Mouse (Mus musculus) limb, embryonic 13.5 days (tissue): ENCODE data around the gene Rbms3. TPM values are rescaled to one million over a fixed set of nuclear protein-coding genes. Genes with fewer than 3 reads are reported as not detected.

Experiments used
- ATAC-seq: fragments of 200-750 bp; cut with Nextera tagmentation; 2 replicates; pipeline ENCODE4 v1.8.0; 2017; ENCODE audit warnings: low read depth, moderate number of reproducible peaks, moderate TSS enrichment; ENCODE audit not compliant: low FRiP score
- H3K27ac ChIP-seq: fragments of 300-500 bp; sonication (generic); 2 replicates; pipeline ENCODE4 v1.5.1; 2015; ENCODE audit warnings: inconsistent platforms, mild to moderate bottlenecking, moderate library complexity
- H3K27me3 ChIP-seq: fragments of 300-500 bp; sonication (generic); 2 replicates; pipeline ENCODE4 v1.6.1; 2015; ENCODE audit warnings: mild to moderate bottlenecking, inconsistent platforms
- H3K36me3 ChIP-seq: fragments of 300-500 bp; sonication (generic); 2 replicates; pipeline ENCODE4 v1.6.1; 2015; ENCODE audit warnings: inconsistent platforms, mild to moderate bottlenecking, moderate library complexity
- H3K4me1 ChIP-seq: fragments of 300-500 bp; sonication (generic); 2 replicates; pipeline ENCODE4 v1.6.1; 2015; ENCODE audit warnings: inconsistent platforms
- H3K4me2 ChIP-seq: fragments of 300-500 bp; sonication (generic); replicated peaks from 2 replicates; pipeline ENCODE4 v1.6.1; 2015; ENCODE audit warnings: inconsistent platforms, mild to moderate bottlenecking, moderate library complexity
- H3K4me3 ChIP-seq: fragments of 300-500 bp; sonication (generic); 2 replicates; pipeline ENCODE4 v1.5.1; 2015; ENCODE audit warnings: moderate library complexity, mild to moderate bottlenecking, inconsistent platforms
- H3K9ac ChIP-seq: fragments of 300-500 bp; sonication (generic); 2 replicates; pipeline ENCODE4 v1.6.1; 2015; ENCODE audit warnings: mild to moderate bottlenecking, inconsistent platforms
- H3K9me3 ChIP-seq: fragments of 300-500 bp; sonication (generic); 2 replicates; pipeline ENCODE4 v1.6.1; 2016; ENCODE audit warnings: inconsistent platforms
- WGBS: fragments of 180-500 bp; shearing (Covaris S2); methylation state at CpG from one replicate; pipeline ENCODE4 v1.1.7; 2015; 5-methylcytosine and 5-hydroxymethylcytosine counted together
- polyA plus RNA-seq: library from polyadenylated mRNA; unstranded; fragments of >200 nt; fragmentation: Nextera tagmentation; extraction: Ambion mirVana; gene quantifications from 2 replicates; pipeline ENCODE4 v1.2.1, GENCODE M21; 2015

Gene Rbms3
- polyA plus RNA-seq, 1 experiment from 2014 or later: 101 TPM

GRCm38 (mm10) chr9:116596046-116596445, 1033.7 kb downstream of the Rbms3 start:
- H3K4me3 ChIP-seq: no peak overlapping the region
- 0 out of 2 replicates have a peak, but pooled peaks cover 9% of the 10 kb centered on the region for H3K9me3 ChIP-seq
- 97% methylated on average over 10 of the region's 10 CpGs for WGBS
- H3K27ac ChIP-seq: no peak overlapping the region
- H3K27me3 ChIP-seq: no peaks in the 10 kb centered on the region
- H3K9ac ChIP-seq: no peak overlapping the region
- no peak for ATAC-seq
- H3K36me3 ChIP-seq: peaks cover 9% of the 10 kb centered on the region
- no peak overlapping the region for H3K4me2 ChIP-seq
- peaks cover 14% of the 10 kb centered on the region for H3K4me1 ChIP-seq

GRCm38 (mm10) chr9:116592486-116592885, 1037.2 kb downstream of the Rbms3 start:
- peaks cover 19% of the 10 kb centered on the region for H3K4me1 ChIP-seq
- no peak for ATAC-seq
- H3K9me3 ChIP-seq: peaks cover 13% of the 10 kb centered on the region; the same call in 1 of the 2 replicates
- 48% methylated on average over 4 of the region's 4 CpGs for WGBS
- H3K36me3 ChIP-seq: peaks cover 9% of the 10 kb centered on the region
- H3K4me2 ChIP-seq: no peak overlapping the region
- peak overlapping the region; percentile 23 for H3K27ac ChIP-seq
- H3K9ac ChIP-seq: no peak overlapping the region
- H3K4me3 ChIP-seq: no peak overlapping the region
- H3K27me3 ChIP-seq: no peaks in the 10 kb centered on the region

GRCm38 (mm10) chr9:116591071-116591470, 1038.6 kb downstream of the Rbms3 start:
- Histone ChIP-seq H3K4me2 (no peak overlapping the region), H3K9ac (no peak overlapping the region), H3K9me3 (peaks cover 13% of the 10 kb centered on the region; the same call in 1 of the 2 replicates), H3K4me1 (peaks cover 19% of the 10 kb centered on the region), H3K36me3 (peaks cover 6% of the 10 kb centered on the region), H3K27me3 (no peaks in the 10 kb centered on the region), H3K4me3 (no peak overlapping the region), H3K27ac (0 out of 2 replicates have a peak overlapping the region, but pooled peaks have one; percentile 10)
- ATAC-seq: no peak
- WGBS: 80% methylated on average over 9 of the region's 9 CpGs

- WGBS: 80% methylated on average over 2 of the region's 2 CpGs
- no peak overlapping the region for H3K9ac ChIP-seq
Observed at GRCm38 (mm10) chr9:116569680-116570079, 1060.0 kb downstream of the Rbms3 start.

GRCm38 (mm10) chr9:116566711-116567110, 1063.0 kb downstream of the Rbms3 start:
- no peaks in the 10 kb centered on the region for H3K9me3 ChIP-seq
- WGBS: 92% methylated on average over 7 of the region's 7 CpGs
- no peak overlapping the region for H3K4me2 ChIP-seq
- no peak overlapping the region for H3K9ac ChIP-seq
- H3K27me3 ChIP-seq: no peaks in the 10 kb centered on the region
- no peak overlapping the region for H3K4me3 ChIP-seq
- no peak for ATAC-seq
- no peaks in the 10 kb centered on the region for H3K36me3 ChIP-seq
- H3K4me1 ChIP-seq: peaks cover 5% of the 10 kb centered on the region; the same call in 1 of the 2 replicates
- no peak overlapping the region for H3K27ac ChIP-seq

More at GRCm38 (mm10) chr9:116569680-116570079, 1060.0 kb downstream of the Rbms3 start:
- Histone ChIP-seq H3K27me3 (no peaks in the 10 kb centered on the region), H3K36me3 (no peaks in the 10 kb centered on the region), H3K9me3 (no peaks in the 10 kb centered on the region), H3K27ac (no peak overlapping the region), H3K4me3 (no peak overlapping the region), H3K4me1 (peaks cover 5% of the 10 kb centered on the region; the same call in 1 of the 2 replicates), H3K4me2 (no peak overlapping the region)
- ATAC-seq: no peak

- Histone ChIP-seq H3K4me3 (no peak overlapping the region), H3K9me3 (no peaks in the 10 kb centered on the region), H3K4me2 (no peak overlapping the region), H3K36me3 (no peaks in the 10 kb centered on the region), H3K27ac (no peak overlapping the region), H3K4me1 (peaks cover 15% of the 10 kb centered on the region), H3K27me3 (no peaks in the 10 kb centered on the region), H3K9ac (no peak overlapping the region)
- ATAC-seq: no peak
- 86% methylated on average over 5 of the region's 5 CpGs for WGBS
Observed at GRCm38 (mm10) chr9:116557781-116558180, 1071.9 kb downstream of the Rbms3 start.

GRCm38 (mm10) chr9:116556641-116557040, 1073.1 kb downstream of the Rbms3 start:
- 13% methylated on average over 8 of the region's 8 CpGs for WGBS
- Histone ChIP-seq H3K9ac (no peak overlapping the region), H3K4me1 (peaks cover 18% of the 10 kb centered on the region), H3K36me3 (no peaks in the 10 kb centered on the region), H3K4me2 (peak overlapping the region; percentile 19; the same call in 1 of the 2 replicates), H3K27ac (no peak overlapping the region), H3K9me3 (no peaks in the 10 kb centered on the region), H3K27me3 (no peaks in the 10 kb centered on the region), H3K4me3 (no peak overlapping the region)
- ATAC-seq: no peak

GRCm38 (mm10) chr9:116553181-116553580, 1076.5 kb downstream of the Rbms3 start:
- Histone ChIP-seq H3K27ac (no peak overlapping the region), H3K27me3 (no peaks in the 10 kb centered on the region)
- no peak for ATAC-seq

GRCm38 (mm10) chr9:116546156-116546555, 1083.6 kb downstream of the Rbms3 start:
- no peak overlapping the region for H3K4me2 ChIP-seq
- H3K4me3 ChIP-seq: no peak overlapping the region
- H3K9me3 ChIP-seq: 0 out of 2 replicates have a peak, but pooled peaks cover 5% of the 10 kb centered on the region
- no peaks in the 10 kb centered on the region for H3K36me3 ChIP-seq
- no peaks in the 10 kb centered on the region for H3K27me3 ChIP-seq
- 74% methylated on average over 4 of the region's 4 CpGs for WGBS
- no peak for ATAC-seq
- no peaks in the 10 kb centered on the region for H3K4me1 ChIP-seq
- no peak overlapping the region for H3K9ac ChIP-seq
- no peak overlapping the region for H3K27ac ChIP-seq

More at GRCm38 (mm10) chr9:116553181-116553580, 1076.5 kb downstream of the Rbms3 start:
- Histone ChIP-seq H3K9ac (no peak overlapping the region), H3K4me1 (peaks cover 18% of the 10 kb centered on the region), H3K36me3 (no peaks in the 10 kb centered on the region), H3K4me3 (no peak overlapping the region), H3K9me3 (no peaks in the 10 kb centered on the region), H3K4me2 (no peak overlapping the region)
- 70% methylated on average over 3 of the region's 3 CpGs for WGBS

GRCm38 (mm10) chr9:116542793-116543192, 1086.9 kb downstream of the Rbms3 start:
- H3K27ac ChIP-seq: no peak overlapping the region
- H3K36me3 ChIP-seq: no peaks in the 10 kb centered on the region
- 82% methylated on average over 4 of the region's 4 CpGs for WGBS

GRCm38 (mm10) chr9:116541976-116542375, 1087.7 kb downstream of the Rbms3 start:
- H3K4me3 ChIP-seq: no peak overlapping the region
- H3K27me3 ChIP-seq: no peaks in the 10 kb centered on the region
- no peak overlapping the region for H3K9ac ChIP-seq
- 73% methylated on average over 7 of the region's 7 CpGs for WGBS
- ATAC-seq: no peak
- no peaks in the 10 kb centered on the region for H3K4me1 ChIP-seq
- H3K9me3 ChIP-seq: 0 out of 2 replicates have a peak, but pooled peaks cover 12% of the 10 kb centered on the region
- H3K4me2 ChIP-seq: no peak overlapping the region
- no peaks in the 10 kb centered on the region for H3K36me3 ChIP-seq
- no peak overlapping the region for H3K27ac ChIP-seq

More at GRCm38 (mm10) chr9:116542793-116543192, 1086.9 kb downstream of the Rbms3 start:
- H3K9ac ChIP-seq: no peak overlapping the region
- H3K9me3 ChIP-seq: 0 out of 2 replicates have a peak, but pooled peaks cover 12% of the 10 kb centered on the region
- no peak for ATAC-seq
- no peaks in the 10 kb centered on the region for H3K27me3 ChIP-seq
- H3K4me1 ChIP-seq: no peaks in the 10 kb centered on the region
- H3K4me3 ChIP-seq: no peak overlapping the region
- H3K4me2 ChIP-seq: no peak overlapping the region

- no peaks in the 10 kb centered on the region for H3K36me3 ChIP-seq
- H3K9ac ChIP-seq: no peak overlapping the region
- no peaks in the 10 kb centered on the region for H3K27me3 ChIP-seq
- no peak overlapping the region for H3K4me2 ChIP-seq
- no peak overlapping the region for H3K27ac ChIP-seq
- no peaks in the 10 kb centered on the region for H3K4me1 ChIP-seq
- H3K9me3 ChIP-seq: peaks cover 23% of the 10 kb centered on the region
- ATAC-seq: no peak
- WGBS: 58% methylated on average over 3 of the region's 3 CpGs
- no peak overlapping the region for H3K4me3 ChIP-seq
Observed at GRCm38 (mm10) chr9:116535709-116536108, 1094.0 kb downstream of the Rbms3 start.

- no peak overlapping the region for H3K4me3 ChIP-seq
- H3K27ac ChIP-seq: no peak overlapping the region
- H3K36me3 ChIP-seq: no peaks in the 10 kb centered on the region
- H3K9ac ChIP-seq: no peak overlapping the region
- no peak overlapping the region for H3K4me2 ChIP-seq
- H3K9me3 ChIP-seq: peaks cover 22% of the 10 kb centered on the region
- no peaks in the 10 kb centered on the region for H3K27me3 ChIP-seq
- H3K4me1 ChIP-seq: no peaks in the 10 kb centered on the region
- WGBS: 80% methylated on average over 5 of the region's 5 CpGs
- no peak for ATAC-seq
Observed at GRCm38 (mm10) chr9:116533381-116533780, 1096.3 kb downstream of the Rbms3 start.
